Mouse (Mus musculus) MEL (cell line): Measurements from ENCODE around the gene Klhdc8a.

ENCODE experiments used
- CTCF ChIP-seq, 3 experiments: IDR thresholded peaks in 2 of 3; conservative IDR thresholded peaks in 1 of 3; 2 replicates each; pipeline ENCODE4 v1.5.1; 2011 to 2012; ENCODE audit warnings: low read length in 3 of 3, low read depth in 2 of 3, mild to moderate bottlenecking in 2 of 3, improper control_type of control experiment in 1 of 3, inconsistent platforms in 1 of 3, mixed read lengths in 1 of 3, moderate library complexity in 1 of 3; ENCODE audit not compliant: control insufficient read depth in 1 of 3, insufficient read depth in 1 of 3, poor library complexity in 1 of 3, severe bottlenecking in 1 of 3
- ELF1 ChIP-seq: IDR thresholded peaks from 2 replicates; pipeline ENCODE4 v1.6.1; 2014; ENCODE audit warnings: low read depth, mild to moderate bottlenecking, inconsistent platforms, low read length, improper control_type of control experiment, moderate library complexity
- ETS1 ChIP-seq: IDR thresholded peaks from 2 replicates; pipeline ENCODE4 v1.6.1; 2012; ENCODE audit warnings: low read depth, mild to moderate bottlenecking, inconsistent platforms, low read length, improper control_type of control experiment, moderate library complexity
- MAX ChIP-seq: IDR thresholded peaks from 2 replicates; pipeline ENCODE4 v1.6.1; 2011; ENCODE audit warnings: low read length, improper control_type of control experiment
- POLR2A ChIP-seq, 2 experiments: IDR thresholded peaks; 2 replicates each; pipeline ENCODE4 v1.6.1; 2011 to 2012; ENCODE audit warnings: low read length in 2 of 2, mild to moderate bottlenecking in 2 of 2, control low read depth in 1 of 2, improper control_type of control experiment in 1 of 2, low read depth in 1 of 2, moderate library complexity in 1 of 2; ENCODE audit not compliant: control insufficient read depth in 1 of 2, insufficient read depth in 1 of 2, poor library complexity in 1 of 2
- POLR2AphosphoS2 ChIP-seq: IDR thresholded peaks from 2 replicates; pipeline ENCODE4 v1.6.1; 2011; ENCODE audit warnings: low read length, improper control_type of control experiment
- USF1 ChIP-seq: IDR thresholded peaks from 2 replicates; pipeline ENCODE4 v1.6.1; 2014; ENCODE audit warnings: low read depth, mild to moderate bottlenecking, inconsistent platforms, low read length, improper control_type of control experiment, moderate library complexity
- ZKSCAN1 ChIP-seq: IDR thresholded peaks from 2 replicates; pipeline ENCODE4 v1.6.1; 2012; ENCODE audit warnings: low read depth, mild to moderate bottlenecking, inconsistent platforms, low read length, improper control_type of control experiment, moderate library complexity

- no peak for TF ChIP-seq CTCF (IDR thresholded peaks at IDR 0.05 in 2 of 3, conservative IDR thresholded peaks at IDR 0.05 in 1 of 3; ENCODE audit: control insufficient read depth in 1 of 3, insufficient read depth in 1 of 3, low read depth in 2 of 3, low read length in 3 of 3, poor library complexity in 1 of 3, severe bottlenecking in 1 of 3)
- no peak for TF ChIP-seq ETS1
- TF ChIP-seq ZKSCAN1: no peak
- no peak for TF ChIP-seq POLR2AphosphoS2
- no peak for TF ChIP-seq MAX
- TF ChIP-seq ELF1: no peak
- TF ChIP-seq USF1: no peak
- TF ChIP-seq POLR2A (IDR thresholded peaks at IDR 0.05; ENCODE audit: control insufficient read depth in 1 of 2, insufficient read depth in 1 of 2, low read depth in 1 of 2, low read length in 2 of 2, poor library complexity in 1 of 2): no peak
Observed at GRCm38 (mm10) chr1:132296051-132296450, 2.4 kb upstream of the Klhdc8a start.
